Mouse (Mus musculus) kidney, adult 8-10 months (tissue): ENCODE measurements at regions not wholly inside any gene's neighbourhood (a gene's known extent, or its start where the extent isn't known, plus 50 kb on each side); places are given as distances from the start of the nearest gene placed in this dataset.

Experiments used
- DNase-seq, 2 experiments: peaks; one replicate each; pipeline ENCODE4 v3.0.0; 2022

DNA sequence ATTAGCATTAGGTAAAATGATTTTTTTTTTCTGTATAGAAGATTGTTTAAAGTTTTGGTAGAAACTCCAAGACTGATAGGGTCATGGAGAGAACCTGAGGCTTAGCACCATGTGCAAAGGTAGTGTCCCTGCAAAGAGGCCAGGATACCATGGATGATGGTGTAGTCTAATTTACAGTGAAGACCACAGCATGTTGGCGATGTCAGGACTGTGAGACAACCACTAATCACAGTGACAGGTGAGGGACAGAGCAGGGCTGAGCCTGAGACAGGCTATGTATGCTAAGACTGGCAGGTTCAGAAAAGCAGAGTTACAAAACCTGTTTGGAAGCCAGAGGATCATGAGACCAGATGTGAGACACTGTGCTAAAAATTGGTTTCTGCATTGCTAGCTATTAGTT, 752.7 kb upstream of the Sel1l start:
- no peak for DNase-seq

- DNase-seq: no peak
These were observed 740.8 kb upstream of the Sel1l start for GRCm38 (mm10) chr12:92589725-92590124.

- DNase-seq: no peak
These were observed 740.3 kb upstream of the Sel1l start for GRCm38 (mm10) chr12:92589305-92589704.

- no peak for DNase-seq
These were observed 729.6 kb upstream of the Sel1l start for GRCm38 (mm10) chr12:92578596-92578995.
